Mouse (Mus musculus) left cerebral cortex, postnatal 10 days (tissue): Measurements from ENCODE around the gene Rspo4. TPM values are rescaled to one million over a fixed set of nuclear protein-coding genes. Genes with fewer than 3 reads are reported as not detected.

Experiments
- DNase-seq, 2 experiments: peaks; one replicate each; pipeline ENCODE4 v3.0.0; 2021 to 2022; ENCODE audit warnings: low spot score in 2 of 2, mixed read lengths in 1 of 2; ENCODE audit errors: extremely low spot score in 1 of 2
- intact Hi-C: fragments of 180-260 bp; cut with DNase I; formaldehyde crosslinking; loops from one replicate; pipeline ENCODE4 v1.15.1; 2025
- total RNA-seq, 2 experiments: library from RNA; stranded (reverse); gene quantifications; 2 replicates each; pipeline ENCODE4 v1.2.3; 2021

Rspo4 gene
- total RNA-seq, result under 1 TPM in 1 of 2 experiments, not detected in 1; 0.19 TPM

DNA sequence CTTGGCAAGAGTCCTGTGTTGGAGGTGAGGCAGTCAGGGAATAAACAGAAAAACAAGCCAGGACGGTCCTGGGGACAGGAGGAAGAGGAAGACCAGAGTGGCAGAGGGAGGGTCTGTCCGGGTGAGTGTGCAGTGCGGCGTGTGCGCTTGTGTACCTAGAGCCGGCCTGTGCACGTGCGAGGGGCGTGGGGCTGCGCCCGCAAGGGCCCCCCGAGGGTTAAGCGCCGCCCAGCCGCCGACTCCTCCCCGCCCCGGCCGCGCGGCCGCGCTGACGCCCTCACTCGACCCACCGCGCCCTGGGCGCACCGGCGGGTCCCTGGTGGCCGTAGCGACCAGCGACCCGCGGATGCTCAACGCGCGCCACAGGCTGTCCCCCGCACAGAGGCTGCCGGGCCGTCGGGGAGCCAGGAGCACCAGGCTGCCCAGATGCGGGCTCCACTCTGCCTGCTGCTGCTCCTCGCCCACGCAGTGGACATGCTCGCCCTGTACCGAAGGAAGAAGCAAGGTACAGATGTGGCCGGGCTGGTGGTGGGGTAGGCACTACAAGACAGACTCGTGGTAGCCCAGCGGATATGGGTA is at the start of gene Rspo4:
Gene Rspo4 (plus strand): TSS at position 280 of the 579 bp plus-strand sequence.
- intact Hi-C loops, result no loop called here

DNA sequence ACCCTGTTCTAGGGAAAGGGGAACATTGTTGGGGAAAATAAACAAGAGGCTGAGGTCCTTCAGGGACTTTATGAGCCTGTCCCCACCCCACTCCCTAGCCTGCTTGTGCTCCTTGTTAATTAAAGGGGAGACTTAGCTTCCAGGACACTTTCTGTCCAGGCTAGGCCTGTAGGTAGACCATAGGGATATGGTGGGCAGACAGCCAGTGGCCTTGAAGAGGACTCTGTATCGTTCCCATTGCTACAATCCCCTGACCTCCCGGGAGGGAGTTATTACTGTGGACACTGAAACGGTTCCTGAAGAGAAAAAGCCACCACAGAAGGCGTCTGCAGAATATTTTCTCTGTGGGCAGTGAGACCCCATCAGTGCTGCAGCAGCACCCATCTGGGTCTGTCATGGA is 27.1 kb upstream of the Rspo4 start:
- intact Hi-C loops, result no loop called here
- no peak for DNase-seq

More for the DNA sequence above, at the start of gene Rspo4:
- peak in 1 of 2 experiments; percentile 21 for DNase-seq

DNA sequence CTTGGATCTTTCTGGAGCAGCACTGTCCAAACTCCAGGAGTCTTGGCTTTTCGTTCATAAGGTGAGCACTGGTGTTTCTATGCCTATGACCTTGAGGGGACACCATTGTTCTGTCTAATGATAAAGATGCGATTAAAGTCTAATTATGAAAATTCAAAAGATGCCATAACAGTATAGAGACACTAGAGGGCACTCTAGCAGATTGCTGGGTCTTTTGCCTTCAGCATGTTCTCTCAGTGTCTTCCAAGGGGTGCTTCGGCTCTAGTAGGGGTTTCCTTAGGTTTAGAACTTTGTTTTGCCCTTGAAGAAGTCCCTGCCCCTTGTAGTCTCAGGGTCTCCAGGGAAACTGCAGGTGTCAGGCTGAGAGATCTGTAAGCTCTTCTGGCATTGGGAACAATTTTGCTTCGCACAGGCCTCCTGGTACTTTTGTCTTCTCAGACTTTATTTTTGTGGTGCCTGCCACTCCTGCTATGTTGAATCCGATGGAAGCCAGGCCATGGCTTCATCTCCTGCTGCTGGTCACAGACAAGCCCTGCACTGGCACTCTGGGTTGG is 19.6 kb downstream of the Rspo4 start:
- no peak for DNase-seq
- intact Hi-C loops, result no loop called here

DNA sequence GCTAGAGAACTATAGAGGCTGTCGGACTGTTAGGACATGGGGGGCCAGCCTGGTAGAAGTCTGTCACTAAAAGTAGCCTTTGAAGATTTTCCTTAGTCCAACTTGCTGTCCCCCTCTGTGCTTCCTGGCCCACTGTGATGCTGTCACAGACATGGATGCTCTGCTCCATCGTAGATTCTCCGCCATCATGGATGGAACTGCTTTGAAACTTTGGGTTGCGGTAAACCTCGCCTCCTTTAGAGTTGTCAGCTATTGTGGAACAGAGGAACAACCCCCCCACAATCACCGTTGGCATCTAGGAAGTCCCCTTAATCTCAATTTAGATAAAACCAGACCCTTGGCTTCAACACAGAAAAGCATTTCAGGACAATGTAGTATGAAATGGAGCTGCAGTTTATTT is 22.2 kb downstream of the Rspo4 start:
- intact Hi-C loops, result loop anchor here (5.0 kb wide), 1 partner anchor 118 kb away; no protein-coding TSS in a partner anchor
- DNase-seq, result no peak

DNA sequence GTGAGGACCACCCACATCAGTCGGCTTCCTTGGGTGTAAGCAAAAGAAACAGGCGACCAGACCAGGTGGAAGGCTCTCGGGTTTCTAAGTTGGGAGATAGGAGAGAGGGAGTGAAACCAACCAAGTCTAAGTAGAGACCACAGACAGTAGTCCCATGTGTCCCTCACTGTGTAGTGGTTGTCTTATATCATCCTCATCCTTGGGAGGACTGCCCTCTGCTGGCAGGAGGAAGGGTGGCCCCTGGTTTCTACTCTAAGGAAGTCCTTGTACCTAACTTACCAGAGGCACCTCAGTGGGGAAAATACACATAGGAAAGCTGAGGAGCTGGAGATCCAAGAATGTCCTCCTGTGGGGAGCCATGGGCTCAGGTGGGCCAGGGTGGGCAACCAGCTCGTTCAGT is 23.8 kb downstream of the Rspo4 start:
- intact Hi-C loops, result loop anchor here (5.0 kb wide), 1 partner anchor 119 kb away; no protein-coding TSS in a partner anchor
- DNase-seq, result peak; percentile 34 to 62

DNA sequence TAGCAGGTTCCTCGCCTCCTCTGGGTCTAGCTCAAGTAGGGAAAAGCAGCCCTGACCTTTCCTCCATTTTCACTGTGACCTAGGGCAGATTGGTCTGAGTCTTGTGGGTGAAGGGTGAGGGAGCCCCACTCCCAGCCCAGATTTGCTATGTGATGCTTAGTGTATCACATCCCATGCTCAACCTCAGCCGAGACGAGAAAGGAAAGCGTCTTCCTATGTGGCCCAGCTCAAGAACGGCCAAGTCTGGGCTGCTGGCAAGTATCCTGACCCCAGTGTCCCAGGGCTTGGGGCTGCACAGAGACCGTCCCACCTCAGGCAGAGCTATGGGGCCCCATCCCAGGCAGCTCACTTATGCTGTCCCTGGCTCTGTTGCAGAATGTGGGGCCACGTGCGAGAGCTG is 25.5 kb downstream of the Rspo4 start:
- DNase-seq, result no peak
- intact Hi-C loops, result loop anchor here (5.0 kb wide), 1 partner anchor 121 kb away; no protein-coding TSS in a partner anchor

DNA sequence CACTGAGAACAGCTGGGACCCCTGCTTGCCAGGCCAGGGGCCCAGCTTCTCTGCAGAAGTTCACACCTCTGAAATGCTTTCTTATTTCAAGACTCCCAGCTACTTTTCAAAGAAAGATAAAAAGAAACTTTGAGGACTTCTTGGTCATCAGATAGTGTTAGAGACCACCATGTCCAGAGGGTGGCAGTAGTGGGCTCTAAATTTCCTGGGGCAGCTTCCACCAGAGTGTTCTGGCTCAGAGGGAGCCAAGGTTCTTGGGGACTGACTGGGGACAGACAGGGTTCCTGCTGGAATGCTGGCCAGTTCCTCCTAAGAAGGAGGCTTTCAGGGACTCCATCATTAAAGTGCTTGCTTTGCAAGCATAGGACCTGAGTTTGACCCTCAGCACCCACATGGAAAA is 31.8 kb downstream of the Rspo4 start:
- peak in 1 of 2 experiments; percentile 50 for DNase-seq
- intact Hi-C loops, result loop anchor here (2.0 kb wide), 1 partner anchor 120 kb away; no protein-coding TSS in a partner anchor

DNA sequence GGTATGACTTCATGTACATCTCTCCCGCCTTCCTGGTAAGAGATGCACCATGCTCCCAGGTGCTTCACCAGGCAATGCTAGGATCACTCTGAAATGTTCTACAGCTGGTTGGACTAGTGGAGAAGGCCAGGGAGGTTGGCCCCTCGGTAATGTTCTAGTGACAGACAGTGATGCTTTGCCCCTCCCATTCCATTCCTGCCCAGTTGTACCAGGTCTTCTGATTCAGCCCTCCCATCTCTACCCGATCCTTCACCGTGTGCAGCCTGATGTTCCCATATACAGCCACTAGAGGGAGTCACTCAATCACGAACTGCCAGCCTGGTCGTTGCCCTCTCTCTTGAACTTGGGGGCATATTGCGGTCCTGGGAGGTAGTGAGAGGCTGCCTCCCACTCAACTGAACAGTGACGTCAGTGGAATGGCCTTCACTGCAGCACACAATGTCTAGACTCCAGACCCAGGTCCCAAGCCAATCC is 33.3 kb downstream of the Rspo4 start:
- intact Hi-C loops, result no loop called here
- DNase-seq, result peak in 1 of 2 experiments; percentile 56

DNA sequence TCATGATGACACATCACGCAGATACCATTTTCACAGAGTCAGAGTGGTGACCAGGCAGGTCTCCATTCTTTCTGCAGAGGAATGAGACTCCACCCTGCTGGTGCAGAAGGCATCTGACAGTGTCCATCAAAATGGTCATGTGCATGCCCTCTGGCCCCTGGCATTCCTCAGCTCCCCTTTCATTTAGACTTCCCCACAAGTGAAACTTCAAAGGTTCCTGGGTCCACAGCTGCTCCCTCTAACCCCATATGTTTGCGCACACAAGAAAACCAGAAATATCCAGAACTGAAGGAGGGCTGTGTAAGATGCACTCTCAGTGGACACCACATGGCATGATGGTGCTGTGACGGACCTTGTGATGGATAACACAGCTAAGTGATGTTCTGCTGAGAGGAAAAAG is 35.9 kb downstream of the Rspo4 start:
- intact Hi-C loops, result no loop called here
- no peak for DNase-seq

DNA sequence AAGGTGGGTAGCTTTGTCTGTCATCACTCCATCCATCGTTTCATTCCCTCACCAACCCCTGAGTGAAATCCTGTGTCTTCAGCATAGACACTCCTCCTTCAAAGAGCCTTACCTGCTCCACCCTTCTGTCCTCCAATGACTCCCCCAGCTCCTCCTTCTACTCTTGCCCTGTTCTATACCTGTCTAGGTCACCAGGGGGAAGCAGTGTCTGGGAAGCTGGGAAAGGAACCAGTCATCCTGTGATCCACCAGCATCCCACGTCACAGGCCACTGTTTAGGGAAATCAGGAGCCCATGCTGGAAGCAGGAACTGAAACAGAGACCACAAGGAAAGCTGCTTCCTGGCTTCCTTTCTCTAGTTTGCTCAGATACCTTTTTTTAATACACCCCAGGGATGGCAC is 37.0 kb downstream of the Rspo4 start:
- intact Hi-C loops, result no loop called here
- DNase-seq, result no peak

DNA sequence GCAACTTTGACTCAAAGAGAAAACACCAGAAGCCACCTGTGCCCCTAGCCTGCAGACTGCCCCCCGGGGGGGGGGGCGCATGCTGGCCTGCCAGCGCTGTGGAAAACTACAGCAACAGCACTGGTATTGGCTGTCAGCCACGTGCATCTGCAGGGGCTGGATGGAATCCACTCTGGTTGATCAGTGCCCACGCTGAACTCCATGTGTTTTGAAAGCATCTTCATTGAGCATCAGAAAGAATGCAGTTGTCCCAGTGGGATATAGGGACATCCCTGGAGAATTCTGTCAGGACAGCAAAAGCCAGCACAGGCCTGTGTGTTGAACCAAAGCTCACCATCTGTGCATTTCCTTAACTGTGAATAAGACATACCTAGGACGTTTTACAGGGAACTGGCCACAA is 48.3 kb downstream of the Rspo4 start:
- peak in 1 of 2 experiments; percentile 47 for DNase-seq
- intact Hi-C loops, result no loop called here

DNA sequence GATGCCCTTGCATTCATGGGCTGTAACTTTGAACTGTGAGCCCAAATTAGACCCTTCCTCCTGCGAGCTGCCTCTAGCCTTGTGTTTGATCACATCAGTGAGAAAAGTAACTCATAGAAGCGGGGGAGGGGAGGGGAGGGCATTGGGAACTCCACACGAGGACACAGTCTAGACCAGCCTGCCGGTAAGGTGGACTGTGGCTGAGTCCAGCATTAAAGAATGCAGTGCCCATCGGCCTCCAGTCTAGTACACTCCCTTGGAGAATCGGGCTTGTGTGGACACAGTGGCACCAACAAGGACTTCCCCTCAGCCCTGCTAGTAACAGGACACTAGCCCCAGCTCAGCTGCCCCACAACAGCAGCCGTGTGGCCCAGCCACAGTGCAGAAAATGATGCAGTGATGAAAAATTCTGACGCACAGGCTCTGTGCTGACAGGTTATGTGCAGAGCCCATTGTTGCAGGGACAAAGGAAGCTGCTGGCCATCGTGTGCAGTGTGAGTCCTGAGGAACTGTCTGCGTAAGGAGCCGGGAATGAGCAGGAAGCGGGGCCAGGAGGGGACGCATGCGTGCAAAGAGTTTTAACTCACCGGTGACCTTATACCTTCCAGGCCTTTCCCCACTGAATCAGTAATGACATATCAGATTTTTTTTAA is 50.5 kb downstream of the Rspo4 start:
- DNase-seq, result no peak
- intact Hi-C loops, result no loop called here

DNA sequence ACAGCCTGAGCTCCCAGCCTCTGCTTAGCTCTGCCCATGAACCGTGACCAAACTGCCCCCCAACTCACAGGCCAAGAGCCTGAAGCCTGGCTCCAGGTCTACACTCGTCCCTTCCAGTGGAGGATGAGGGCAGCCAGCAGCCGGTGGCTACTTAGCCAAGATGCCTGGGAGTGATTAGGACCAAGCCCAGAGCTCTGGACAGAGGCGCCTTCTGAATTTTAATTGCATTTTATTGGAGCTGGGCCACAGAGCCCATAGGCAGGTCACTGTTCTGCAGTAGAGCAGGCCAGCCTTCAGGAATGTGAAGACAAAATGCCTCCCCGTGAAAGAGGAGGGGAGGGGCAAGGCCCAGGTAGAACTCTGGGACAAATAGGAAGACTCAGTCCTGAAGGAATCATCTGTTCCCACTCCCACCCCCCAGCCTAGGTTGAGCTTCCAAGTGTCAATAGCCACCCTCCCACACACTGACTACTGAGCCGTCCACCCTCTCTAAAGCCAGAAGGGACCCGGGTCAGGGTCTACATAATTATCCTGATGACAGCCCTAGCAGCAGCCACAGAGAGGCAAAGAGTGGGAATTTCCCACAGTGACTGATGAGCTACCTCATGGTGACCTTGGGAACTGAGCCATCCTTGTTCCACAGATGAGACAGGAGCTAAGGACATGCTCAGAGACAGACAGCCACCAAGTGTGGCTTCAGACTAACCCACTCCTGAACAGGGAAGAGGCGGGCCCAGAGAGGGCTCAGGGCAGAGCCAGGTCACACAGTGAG is 51.7 kb downstream of the Rspo4 start:
- intact Hi-C loops, result no loop called here

DNA sequence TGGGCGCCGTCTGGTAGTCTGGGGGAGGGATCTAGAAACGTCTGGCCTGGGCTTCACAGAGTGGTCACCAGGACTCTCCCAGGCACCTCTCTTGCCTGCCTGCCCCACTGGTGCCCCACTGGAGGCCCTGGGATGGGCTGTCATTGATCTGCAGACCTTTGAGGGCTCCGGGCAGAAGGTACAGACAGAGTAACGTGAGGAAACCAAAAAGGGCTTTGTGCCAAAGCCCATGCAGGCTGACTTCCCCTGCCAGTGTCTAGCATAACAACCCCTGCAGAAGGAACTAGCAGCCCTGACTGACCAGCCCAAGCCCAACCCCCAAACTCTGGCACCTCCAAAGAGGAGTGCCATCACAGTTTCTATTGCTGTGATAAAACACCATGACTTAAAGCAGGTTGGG is 53.2 kb downstream of the Rspo4 start:
- DNase-seq, result no peak
- intact Hi-C loops, result no loop called here

More for the DNA sequence above, 51.7 kb downstream of the Rspo4 start:
- peak in 1 of 2 experiments; percentile 66 for DNase-seq

DNA sequence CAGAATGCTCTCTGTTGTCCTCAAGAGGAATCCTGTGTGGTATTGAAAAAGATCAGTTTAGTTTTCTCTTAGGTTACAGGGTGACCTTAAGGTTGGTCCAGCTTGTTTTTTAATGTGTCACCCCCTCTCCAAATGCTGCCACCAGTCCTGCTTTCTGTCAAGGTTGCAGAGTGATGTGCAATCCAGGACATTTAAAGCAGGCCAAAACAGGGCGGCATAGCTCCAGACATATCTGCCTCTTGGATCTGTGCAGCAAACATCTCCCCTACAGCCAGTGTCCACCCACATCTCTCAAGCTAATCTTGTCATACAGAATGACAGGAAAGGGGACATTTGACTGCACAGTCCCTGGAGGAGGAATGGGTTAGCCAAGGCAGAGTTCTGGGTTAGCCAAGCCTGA is 55.4 kb downstream of the Rspo4 start:
- intact Hi-C loops, result no loop called here
- DNase-seq, result no peak

DNA sequence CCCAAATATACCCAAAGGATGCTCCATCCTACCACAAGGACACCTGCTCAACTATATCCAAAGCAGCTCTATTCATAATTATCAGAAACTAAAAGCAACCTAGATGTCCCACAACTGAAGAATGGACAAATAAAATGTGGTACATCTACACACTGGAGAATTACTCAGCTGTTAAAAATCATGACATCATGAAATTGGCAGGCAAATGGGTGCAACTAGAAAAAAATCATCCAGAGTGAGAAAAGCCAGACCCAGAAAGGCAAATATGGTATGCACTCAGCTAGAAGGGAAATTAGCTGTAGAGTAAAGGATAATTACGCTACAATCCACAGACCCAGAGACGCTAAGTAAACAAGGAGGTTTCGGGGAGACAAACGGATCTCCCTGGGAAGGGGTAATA is 58.1 kb downstream of the Rspo4 start:
- DNase-seq, result no peak
- intact Hi-C loops, result no loop called here

DNA sequence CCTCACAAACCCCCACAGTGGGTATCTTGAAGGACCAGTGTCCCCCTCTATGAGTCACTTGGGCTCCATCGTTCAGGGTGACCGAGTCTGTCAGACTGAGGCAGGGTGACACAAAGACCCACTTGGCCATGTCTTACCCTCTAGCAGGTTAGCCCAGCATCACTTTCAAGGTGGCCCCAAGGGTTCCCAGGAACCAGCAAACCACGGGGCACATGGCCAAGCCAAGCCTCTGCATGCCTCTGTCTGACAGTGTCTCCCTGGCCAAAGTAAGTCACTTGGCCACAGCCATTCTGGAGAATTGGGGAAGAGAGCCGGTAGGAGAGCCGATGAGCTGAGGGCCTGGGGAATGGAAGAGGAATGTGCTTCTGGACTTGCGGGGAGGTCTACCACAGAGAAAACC is 60.5 kb downstream of the Rspo4 start:
- DNase-seq, result no peak
- intact Hi-C loops, result no loop called here

DNA sequence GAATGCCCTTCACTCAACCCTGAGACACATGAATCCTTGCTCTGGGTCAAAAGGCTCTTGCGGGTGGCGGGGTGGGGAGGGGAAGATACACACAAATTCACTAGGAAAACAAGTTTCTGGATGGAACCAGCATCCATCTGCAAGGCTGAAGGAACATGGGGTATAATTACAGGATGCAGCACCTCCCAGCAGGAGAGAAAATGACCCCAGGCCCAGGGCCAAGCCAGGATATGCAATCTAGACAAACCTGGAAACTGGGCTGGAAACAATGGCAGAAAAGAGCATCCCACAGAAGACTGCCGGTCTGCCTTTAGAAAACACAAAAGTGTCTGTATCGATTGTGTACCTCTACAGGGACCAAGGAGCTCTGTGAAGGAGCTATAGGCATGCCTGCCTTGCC is 61.2 kb downstream of the Rspo4 start:
- intact Hi-C loops, result no loop called here
- no peak for DNase-seq

DNA sequence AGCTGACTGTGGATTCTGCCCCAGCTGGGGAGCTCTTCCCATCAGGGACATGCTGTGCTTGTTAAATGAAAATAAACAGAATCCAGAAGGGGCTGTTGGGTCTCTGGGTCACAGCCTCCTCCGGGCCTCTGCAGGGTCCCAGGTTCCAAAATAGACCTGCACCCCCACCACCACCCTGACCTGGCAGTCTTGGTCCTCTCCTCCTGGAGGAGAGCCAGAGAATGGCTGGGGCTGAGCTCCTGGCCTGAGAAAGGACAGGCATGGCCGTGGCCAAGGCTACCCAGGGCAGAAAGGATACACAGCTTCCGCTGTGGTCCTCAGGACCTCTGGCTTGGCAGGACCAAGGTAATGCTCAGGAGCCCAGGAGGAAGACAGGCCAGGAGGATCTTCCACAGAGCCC is 61.9 kb downstream of the Rspo4 start:
- intact Hi-C loops, result no loop called here
- DNase-seq, result peak in 1 of 2 experiments; percentile 32
